Mouse (Mus musculus) kidney, adult 9 months (tissue): ENCODE measurements around the gene Rsph1.

ENCODE experiments used
- DNase-seq: peaks from one replicate; pipeline ENCODE4 v3.0.0; 2022

Rsph1 gene

GRCm38 (mm10) chr17:31276922-31277918 lies at the start of gene Rsph1:
Gene Rsph1 (minus strand): TSS chr17:31277383.
- peak; percentile 99 for DNase-seq

DNA sequence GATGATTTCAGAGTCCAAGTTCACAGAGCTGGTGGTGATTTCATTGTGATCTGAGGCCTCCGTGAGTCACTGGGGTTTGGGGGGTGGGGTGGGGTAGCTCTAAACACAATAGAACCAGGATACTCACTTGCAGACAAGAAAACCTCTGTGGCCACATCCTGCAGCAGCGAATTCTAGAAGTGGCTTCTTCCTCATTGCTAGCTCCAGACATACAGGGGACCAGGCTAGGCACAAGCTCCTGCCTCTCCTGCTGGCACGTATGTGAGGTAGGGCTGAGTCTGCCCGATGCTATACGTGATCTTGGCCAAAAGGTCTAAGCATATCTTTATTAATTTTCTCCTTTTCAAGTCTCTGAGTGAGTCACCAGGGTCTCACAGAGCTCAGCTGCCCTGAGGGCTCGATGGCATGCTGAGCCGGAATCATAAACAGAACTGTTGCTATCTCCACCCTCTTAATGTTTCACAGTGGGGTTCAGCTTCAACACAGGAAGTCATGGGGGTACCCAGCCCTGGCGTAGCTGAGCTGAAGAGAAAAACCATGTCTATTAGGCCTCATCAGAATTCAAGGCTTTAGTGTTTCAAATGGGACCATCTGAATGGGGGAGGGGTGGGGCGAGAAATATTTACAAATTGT lies 49.2 kb upstream of the Rsph1 start:
- no peak for DNase-seq

DNA sequence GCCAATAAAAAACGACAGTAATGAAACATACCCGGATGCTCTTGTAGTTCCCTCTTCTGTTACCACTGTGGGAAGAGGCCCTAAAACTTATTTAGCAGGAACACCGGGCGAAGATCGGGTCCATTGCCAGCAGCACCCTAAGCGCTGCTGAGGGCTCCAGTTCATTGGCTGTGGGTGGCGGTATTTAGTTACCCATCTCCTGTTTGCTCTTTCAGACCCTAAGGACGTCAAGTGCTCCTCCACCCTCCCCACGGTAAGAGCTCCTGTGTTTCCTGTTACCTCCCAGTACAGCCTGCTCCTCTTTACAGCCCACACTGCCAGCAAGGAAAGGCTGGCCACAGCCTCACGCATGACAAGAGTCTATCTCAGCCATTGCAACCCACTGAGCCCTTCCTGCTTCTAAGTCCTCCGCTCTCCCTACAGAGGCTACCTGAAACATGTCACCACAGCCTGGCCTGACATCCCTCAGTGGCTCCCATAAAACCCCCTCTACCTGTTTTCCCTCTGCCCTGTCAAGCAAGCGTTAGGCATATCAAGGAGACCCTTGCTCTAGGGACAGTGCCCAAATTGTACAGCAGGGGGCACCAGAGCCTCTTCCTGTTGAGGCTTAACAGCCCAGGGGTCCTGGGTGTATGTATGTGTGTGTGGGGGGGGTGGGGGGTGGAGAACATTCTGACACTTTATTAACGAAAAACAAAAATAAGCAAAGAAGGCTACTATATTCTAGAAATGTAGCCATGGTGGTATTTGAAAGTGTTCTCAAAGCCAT lies 48.5 kb upstream of the Rsph1 start:
- no peak for DNase-seq

DNA sequence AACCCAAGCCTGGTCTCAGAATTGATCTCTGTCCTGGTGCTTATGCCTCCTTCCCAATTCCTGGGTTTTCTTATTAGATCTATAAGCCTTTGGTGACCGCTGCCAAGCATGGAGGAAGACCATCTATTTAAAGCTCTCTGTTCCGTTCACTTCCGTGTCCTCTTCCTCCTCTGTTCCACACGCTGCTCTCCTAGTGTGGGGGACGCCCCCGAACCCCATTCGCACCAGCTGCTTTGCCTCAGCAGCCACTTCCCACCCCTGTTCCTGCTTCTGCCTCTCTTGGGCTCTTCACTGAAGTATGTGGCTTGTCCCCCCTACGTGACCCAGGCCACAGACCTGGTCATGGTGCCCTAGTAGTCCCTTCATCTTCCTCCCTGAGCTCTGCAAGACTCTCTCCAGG lies 47.0 kb upstream of the Rsph1 start:
- no peak for DNase-seq

DNA sequence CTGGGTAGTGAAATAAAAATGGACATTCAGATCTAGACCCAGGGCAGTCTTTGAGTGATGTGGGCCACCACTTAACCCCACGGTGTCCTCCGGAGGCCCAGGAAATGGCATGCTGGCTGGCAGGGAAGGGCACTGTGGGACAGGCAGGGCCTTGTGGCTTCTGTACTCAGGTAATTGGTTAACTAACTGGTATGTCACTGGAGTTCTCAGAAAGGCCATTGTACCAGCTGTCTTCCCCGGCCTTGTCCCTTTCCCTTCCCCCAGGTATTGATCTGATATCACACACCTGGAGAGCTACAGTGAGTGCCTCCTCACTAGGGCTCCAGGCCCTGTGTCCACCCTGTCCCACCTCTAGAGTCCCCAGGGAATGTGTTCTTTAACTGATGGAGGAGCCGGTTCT lies 46.2 kb upstream of the Rsph1 start:
- DNase-seq, result no peak

- peak; percentile 59 for DNase-seq
Observed at GRCm38 (mm10) chr17:31322446-31322845, 45.3 kb upstream of the Rsph1 start.

- no peak for DNase-seq
Observed at GRCm38 (mm10) chr17:31321425-31321824, 44.2 kb upstream of the Rsph1 start.

GRCm38 (mm10) chr17:31318906-31319767 lies 42.0 kb upstream of the Rsph1 start:
- peak; percentile 54 for DNase-seq

DNA sequence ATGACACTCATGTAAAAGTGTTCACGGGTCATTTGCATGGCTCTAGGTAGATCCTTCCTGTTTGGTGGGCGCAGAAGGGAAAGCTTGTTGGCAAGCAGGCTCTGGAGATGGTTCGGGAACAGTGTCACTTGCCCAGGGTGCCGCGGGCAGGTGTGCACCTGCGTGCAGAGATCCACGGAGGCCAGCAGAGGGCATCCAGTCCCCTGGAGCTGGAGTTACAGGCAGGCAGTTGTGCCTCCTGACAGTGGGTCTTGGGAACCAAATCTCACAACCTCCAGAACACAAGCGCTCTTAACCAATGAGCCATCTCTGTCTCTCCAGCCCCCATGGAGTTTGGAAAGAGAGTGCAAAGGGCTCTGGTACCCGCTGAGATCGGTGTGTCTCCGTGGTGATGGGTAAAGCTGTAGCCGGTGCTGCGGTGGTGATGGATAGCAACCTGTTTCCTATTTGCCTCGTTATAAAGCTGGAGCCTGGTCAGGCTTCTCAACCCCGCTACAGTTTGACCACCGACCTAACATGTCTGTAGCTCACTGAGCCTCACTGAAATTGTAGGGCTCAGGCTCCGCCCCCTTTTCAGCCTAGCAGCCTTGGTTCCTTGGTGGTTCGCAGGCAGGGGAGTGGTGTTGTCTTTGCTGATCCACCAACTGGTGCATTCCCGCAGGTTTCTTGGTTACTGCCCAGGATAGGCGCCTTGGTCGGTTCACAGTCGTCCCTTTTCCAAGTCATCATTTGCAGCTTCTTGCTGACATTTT lies 40.5 kb upstream of the Rsph1 start:
- no peak for DNase-seq

GRCm38 (mm10) chr17:31316998-31317397 lies 39.8 kb upstream of the Rsph1 start:
- DNase-seq, result no peak

DNA sequence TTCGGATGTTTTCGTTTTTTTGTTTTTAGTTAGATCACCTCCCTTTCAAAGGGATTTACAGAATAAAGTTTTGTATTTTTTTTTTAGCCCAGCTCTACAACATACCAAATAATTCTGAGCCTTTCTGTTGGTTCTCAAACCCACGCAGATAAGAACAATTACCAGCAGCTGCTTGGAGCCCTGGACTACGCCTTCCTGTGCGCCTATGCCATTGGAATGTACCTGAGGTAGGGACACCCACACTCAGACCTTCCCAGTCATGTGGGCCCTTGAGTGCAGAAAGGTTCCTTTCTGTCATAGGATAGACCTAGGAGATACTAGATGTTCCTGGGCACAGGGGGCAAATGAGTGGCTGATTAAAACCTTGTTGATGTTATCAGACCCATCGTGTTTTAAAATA lies 38.8 kb upstream of the Rsph1 start:
- DNase-seq, result no peak

- DNase-seq, result no peak
Observed at GRCm38 (mm10) chr17:31315046-31315792, 38.0 kb upstream of the Rsph1 start.

- DNase-seq, result no peak
Observed at GRCm38 (mm10) chr17:31312648-31313047, 35.5 kb upstream of the Rsph1 start.

GRCm38 (mm10) chr17:31311047-31311446 lies 33.9 kb upstream of the Rsph1 start:
- no peak for DNase-seq

GRCm38 (mm10) chr17:31309281-31309793 lies 32.2 kb upstream of the Rsph1 start:
- DNase-seq, result no peak

GRCm38 (mm10) chr17:31308291-31308816 lies 31.2 kb upstream of the Rsph1 start:
- DNase-seq, result no peak

DNA sequence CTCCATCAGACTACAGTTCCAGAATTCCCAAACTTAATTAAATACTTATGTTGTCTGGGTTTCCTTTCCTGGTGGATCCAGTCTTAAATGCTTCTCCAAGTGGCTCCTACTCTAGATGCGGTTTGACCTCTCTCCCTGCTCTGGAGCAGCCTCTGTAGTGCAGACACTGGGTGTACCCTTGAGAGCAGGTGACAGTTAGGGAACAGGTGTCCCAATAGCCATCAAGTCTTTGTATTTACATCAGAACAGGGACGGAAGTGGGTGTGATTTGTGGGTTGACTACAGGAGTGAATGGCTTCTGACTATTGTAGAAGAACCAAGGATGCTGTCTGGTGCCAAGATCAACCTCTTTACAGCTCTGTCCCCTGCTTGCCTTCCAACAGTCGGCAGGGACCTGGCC lies 30.6 kb upstream of the Rsph1 start:
- DNase-seq, result no peak

DNA sequence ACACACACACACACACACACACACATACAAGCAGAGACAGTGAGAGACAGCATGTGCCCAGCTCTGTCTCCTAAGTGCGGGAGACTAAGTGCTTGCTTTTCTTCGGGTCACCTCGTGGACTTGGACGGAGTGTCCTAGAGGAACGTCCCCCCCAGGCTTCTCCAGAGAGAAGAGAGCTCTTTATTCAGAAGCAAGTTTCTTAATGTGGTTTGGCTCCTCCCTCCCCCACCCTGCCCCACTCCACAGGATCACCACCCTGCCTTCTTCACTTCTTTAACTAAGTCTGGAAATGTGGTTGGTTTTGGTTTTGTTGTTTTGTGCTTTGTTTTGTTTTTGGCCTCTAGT lies 28.6 kb upstream of the Rsph1 start:
- DNase-seq, result no peak

DNA sequence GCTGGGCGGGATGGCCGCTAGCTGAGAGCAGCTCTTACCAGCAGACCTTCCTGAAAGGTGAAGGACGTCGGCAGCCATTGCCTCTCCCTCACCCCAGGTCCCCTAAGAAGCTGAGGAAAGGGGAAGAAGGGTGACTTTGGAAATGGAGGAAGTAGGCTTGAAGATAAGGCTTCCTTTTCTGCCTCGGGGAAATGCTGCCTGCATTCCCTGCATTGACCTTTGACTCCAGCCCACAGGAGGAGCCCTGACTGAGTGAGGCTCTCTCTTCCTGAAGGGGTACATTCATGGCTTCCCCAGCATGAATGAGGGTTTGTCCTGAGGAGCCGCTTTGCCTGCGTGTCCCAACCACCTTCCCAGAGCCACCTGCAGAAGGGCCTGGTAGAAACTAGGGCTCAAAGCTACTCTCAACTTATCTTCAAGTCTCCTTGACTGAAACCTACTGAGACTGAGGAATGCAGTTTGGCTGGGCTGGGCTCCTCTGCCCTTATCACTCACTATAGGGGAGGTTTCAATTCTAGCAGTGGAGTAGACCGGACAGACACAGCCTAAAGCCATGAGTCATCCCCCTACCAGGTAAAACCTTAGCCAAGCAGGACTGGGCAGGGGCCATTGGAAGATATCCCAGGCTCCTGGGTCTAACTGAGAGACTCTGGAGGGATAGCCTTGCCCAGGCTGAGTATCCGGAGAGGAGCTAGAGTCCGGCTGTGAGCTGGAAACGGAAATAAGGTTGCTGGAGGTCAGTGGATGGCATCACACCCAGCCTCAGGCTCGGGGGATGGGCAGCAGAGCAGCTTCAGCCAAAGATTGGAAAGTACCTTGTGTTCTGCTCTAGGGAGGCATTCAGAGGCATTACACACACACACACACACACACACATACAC lies 28.0 kb upstream of the Rsph1 start:
- DNase-seq, result peak; percentile 52
